Mouse (Mus musculus): Measurements from ENCODE around the gene Sf3b6.

DNA sequence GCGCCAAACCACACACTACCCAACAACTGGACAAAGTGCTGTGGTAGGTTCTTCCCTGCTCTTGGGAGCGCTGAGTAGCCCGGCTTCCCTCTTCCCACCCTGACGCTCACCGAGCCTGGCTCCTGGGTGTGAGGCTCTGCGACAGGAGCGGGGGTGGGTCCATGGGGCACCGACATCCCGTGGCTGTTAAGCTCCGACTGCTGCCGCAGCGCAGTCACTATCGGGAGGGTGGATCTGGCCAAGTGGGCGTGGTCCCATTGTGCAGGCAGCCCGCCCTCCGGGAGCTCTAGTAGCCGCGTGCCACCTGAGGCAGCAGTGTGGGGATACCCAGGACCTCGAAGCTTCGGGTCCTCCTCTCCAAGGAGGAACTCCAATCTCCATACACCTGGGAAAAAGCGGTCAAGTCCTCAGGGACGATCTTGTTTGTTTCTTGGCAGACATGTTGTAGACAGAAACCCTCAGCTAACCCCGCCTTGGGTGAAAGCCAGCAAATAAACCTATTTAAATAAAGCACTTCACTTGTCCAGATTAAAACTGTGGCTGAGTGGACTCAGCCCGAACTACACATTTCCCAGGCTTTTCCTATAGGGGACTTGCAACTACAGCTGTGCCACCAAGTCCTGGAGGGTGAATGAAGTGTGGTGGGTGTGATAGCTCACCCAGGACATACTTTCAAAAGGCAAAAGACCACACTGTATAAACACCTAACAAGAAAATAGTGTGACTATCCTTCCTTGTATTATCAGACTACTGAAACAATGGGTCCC lies 57.0 kb downstream of the Sf3b6 start, which contains the start of gene Mfsd2b:
- TF ChIP-seq CTCF (IDR thresholded peaks at IDR 0.05; ENCODE audit: borderline replicate concordance, insufficient read depth, low read length) (no peak), POLR2A (IDR thresholded peaks at IDR 0.05; ENCODE audit: low read depth, low read length) (no peak)
